Mouse (Mus musculus) CH12.LX (cell line): ENCODE measurements around the gene Orai1. TPM values are rescaled to one million over a fixed set of nuclear protein-coding genes. Genes with fewer than 3 reads are reported as not detected.

Experiments
- DNase-seq: peaks from one replicate; pipeline ENCODE4 v3.0.0-alpha.2; 2013; ENCODE audit errors: extremely low read depth
- H3K27ac ChIP-seq: 2 replicates; pipeline ENCODE4 v1.5.1; 2012; ENCODE audit warnings: low read depth, mild to moderate bottlenecking, control low read depth, moderate library complexity; ENCODE audit not compliant: insufficient read depth
- H3K27me3 ChIP-seq: replicated peaks from 2 replicates; pipeline ENCODE3; 2012; ENCODE audit warnings: inconsistent platforms
- H3K36me3 ChIP-seq, 2 experiments: replicated peaks in 1 of 2; 2 replicates each; pipeline versions ENCODE3 to v1.6.1; 2012; ENCODE audit warnings: inconsistent platforms in 1 of 2, low read length in 1 of 2, mild to moderate bottlenecking in 1 of 2, mixed read lengths in 1 of 2, moderate library complexity in 1 of 2; ENCODE audit not compliant: control insufficient read depth in 1 of 2, insufficient read depth in 1 of 2
- H3K4me1 ChIP-seq, 2 experiments: 2 replicates each; pipeline ENCODE4 v1.6.1; 2012; ENCODE audit warnings: inconsistent platforms in 1 of 2, moderate library complexity in 1 of 2; ENCODE audit not compliant: insufficient read depth in 2 of 2, control insufficient read depth in 1 of 2
- H3K4me2 ChIP-seq: 2 replicates; pipeline ENCODE4 v1.6.1; 2012; ENCODE audit warnings: low read depth, mild to moderate bottlenecking, control low read depth; ENCODE audit not compliant: poor library complexity, insufficient read depth, severe bottlenecking
- H3K4me3 ChIP-seq, 3 experiments: fragments of 150-350 bp in 1 of 3; sonication (generic) in 1 of 3; replicated peaks in 1 of 3; 2 replicates each; pipeline versions ENCODE3 to v1.5.1; 2011 to 2012; ENCODE audit warnings: low read depth in 2 of 3, low read length in 2 of 3, mild to moderate bottlenecking in 2 of 3, moderate library complexity in 2 of 3, control low read depth in 1 of 3, improper control_type of control experiment in 1 of 3, inconsistent platforms in 1 of 3, mixed read lengths in 1 of 3; ENCODE audit not compliant: poor library complexity in 1 of 3
- H3K79me2 ChIP-seq: replicated peaks from 2 replicates; pipeline ENCODE4 v1.6.1; 2012; ENCODE audit warnings: mild to moderate bottlenecking, moderate library complexity; ENCODE audit not compliant: control insufficient read depth, poor library complexity, insufficient read depth, severe bottlenecking; ENCODE audit errors: extremely low read depth
- H3K9ac ChIP-seq: 2 replicates; pipeline ENCODE4 v1.6.1; 2012; ENCODE audit warnings: low read depth, mild to moderate bottlenecking, control low read depth, moderate library complexity; ENCODE audit not compliant: insufficient read depth
- H3K9me3 ChIP-seq: replicated peaks from 2 replicates; pipeline ENCODE3; 2012; ENCODE audit warnings: low read length, inconsistent platforms, mixed read lengths
- BHLHE40 ChIP-seq: IDR thresholded peaks from 2 replicates; pipeline ENCODE4 v1.6.1; 2011; ENCODE audit warnings: mild to moderate bottlenecking, low read depth, low read length, improper control_type of control experiment
- CHD1 ChIP-seq: IDR thresholded peaks from 2 replicates; pipeline ENCODE4 v1.6.1; 2012; ENCODE audit warnings: low read depth, low read length, improper control_type of control experiment, inconsistent platforms
- CHD2 ChIP-seq: IDR thresholded peaks from 2 replicates; pipeline ENCODE4 v1.6.1; 2011; ENCODE audit warnings: low read length, improper control_type of control experiment
- E2F4 ChIP-seq: IDR thresholded peaks from 2 replicates; pipeline ENCODE4 v1.6.1; 2011; ENCODE audit warnings: low read depth, low read length, improper control_type of control experiment; ENCODE audit not compliant: insufficient replicate concordance
- ELF1 ChIP-seq: IDR thresholded peaks from 2 replicates; pipeline ENCODE4 v1.6.1; 2014; ENCODE audit warnings: low read depth, mild to moderate bottlenecking, inconsistent platforms, low read length, improper control_type of control experiment
- ETS1 ChIP-seq: conservative IDR thresholded peaks from 2 replicates; pipeline ENCODE4 v1.6.1; 2012; ENCODE audit warnings: low read depth, mild to moderate bottlenecking, inconsistent platforms, low read length, improper control_type of control experiment, moderate library complexity
- IRF4 ChIP-seq: IDR thresholded peaks from 2 replicates; pipeline ENCODE4 v1.6.1; 2014; ENCODE audit warnings: low read depth, mild to moderate bottlenecking, inconsistent platforms, low read length, improper control_type of control experiment
- KAT2A ChIP-seq: IDR thresholded peaks from 2 replicates; pipeline ENCODE4 v1.6.1; 2012; ENCODE audit warnings: low read length, improper control_type of control experiment, inconsistent platforms; ENCODE audit not compliant: insufficient replicate concordance
- MAFK ChIP-seq: IDR thresholded peaks from 2 replicates; pipeline ENCODE4 v1.6.1; 2011; ENCODE audit warnings: low read length, improper control_type of control experiment; ENCODE audit not compliant: insufficient replicate concordance
- MAX ChIP-seq: IDR thresholded peaks from 2 replicates; pipeline ENCODE4 v1.6.1; 2011; ENCODE audit warnings: low read length, improper control_type of control experiment
- MEF2A ChIP-seq: IDR thresholded peaks from 2 replicates; pipeline ENCODE4 v1.6.1; 2014; ENCODE audit warnings: low read depth, mild to moderate bottlenecking, inconsistent platforms, low read length, improper control_type of control experiment, borderline replicate concordance
- NELFE ChIP-seq: IDR thresholded peaks from 2 replicates; pipeline ENCODE4 v1.6.1; 2011; ENCODE audit warnings: low read depth, low read length, improper control_type of control experiment
- NRF1 ChIP-seq: IDR thresholded peaks from 2 replicates; pipeline ENCODE4 v1.6.1; 2014; ENCODE audit warnings: low read depth, mild to moderate bottlenecking, inconsistent platforms, low read length, improper control_type of control experiment, moderate library complexity
- POLR2AphosphoS2 ChIP-seq: IDR thresholded peaks from 2 replicates; pipeline ENCODE4 v1.6.1; 2011; ENCODE audit warnings: low read depth, low read length, improper control_type of control experiment
- RAD21 ChIP-seq: IDR thresholded peaks from 2 replicates; pipeline ENCODE4 v1.6.1; 2011; ENCODE audit warnings: low read depth, mild to moderate bottlenecking, low read length, improper control_type of control experiment, moderate library complexity
- SIN3A ChIP-seq: IDR thresholded peaks from 2 replicates; pipeline ENCODE4 v1.6.1; 2012; ENCODE audit warnings: low read length, improper control_type of control experiment, inconsistent platforms
- TBP ChIP-seq: conservative IDR thresholded peaks from 2 replicates; pipeline ENCODE4 v1.6.1; 2011; ENCODE audit warnings: low read depth, low read length, improper control_type of control experiment
- TCF12 ChIP-seq: IDR thresholded peaks from 2 replicates; pipeline ENCODE4 v1.6.1; 2014; ENCODE audit warnings: low read depth, mild to moderate bottlenecking, inconsistent platforms, low read length, improper control_type of control experiment
- ZC3H11A ChIP-seq: IDR thresholded peaks from 2 replicates; pipeline ENCODE4 v1.6.1; 2012; ENCODE audit warnings: low read depth, mild to moderate bottlenecking, inconsistent platforms, low read length, improper control_type of control experiment
- ZKSCAN1 ChIP-seq: IDR thresholded peaks from 2 replicates; pipeline ENCODE4 v1.6.1; 2012; ENCODE audit warnings: low read depth, inconsistent platforms, low read length, improper control_type of control experiment, borderline replicate concordance
- dilution Hi-C: fragments of 300-500 bp; cut with MboI; formaldehyde crosslinking; loops from 2 replicates; pipeline ENCODE4 v1.14.3; 2020; ENCODE audit warnings: low sequenced_read_pairs; ENCODE audit not compliant: extremely low pct_unique_long_range_greater_than_20kb, extremely low pct_ligation_motif_present
- in situ Hi-C: fragments of 300-500 bp; cut with MboI; formaldehyde crosslinking; loops from 3 replicates; pipeline ENCODE4 v1.14.3; 2019; ENCODE audit warnings: low sequenced_read_pairs, low pct_ligation_motif_present, low pct_unique_long_range_greater_than_20kb, mixed read lengths
- polyA plus RNA-seq: library from polyadenylated mRNA; unstranded; fragments of >175 nt; gene quantifications from 2 replicates; pipeline ENCODE4 v1.2.1, GENCODE M21; 2012; ENCODE audit warnings: low read depth; ENCODE audit not compliant: insufficient read length
- total RNA-seq, 2 experiments: library from RNA; depleted of rRNA; stranded (reverse); fragments of 300-350 nt in 1 of 2; fragments of >200 nt in 1 of 2; gene quantifications; 2 replicates each; pipeline ENCODE4 v1.2.3; 2012 to 2014

The Orai1 gene
- total and polyA plus RNA-seq, 3 experiments = 17.4 to 27.7 (median 17.8) TPM

DNA sequence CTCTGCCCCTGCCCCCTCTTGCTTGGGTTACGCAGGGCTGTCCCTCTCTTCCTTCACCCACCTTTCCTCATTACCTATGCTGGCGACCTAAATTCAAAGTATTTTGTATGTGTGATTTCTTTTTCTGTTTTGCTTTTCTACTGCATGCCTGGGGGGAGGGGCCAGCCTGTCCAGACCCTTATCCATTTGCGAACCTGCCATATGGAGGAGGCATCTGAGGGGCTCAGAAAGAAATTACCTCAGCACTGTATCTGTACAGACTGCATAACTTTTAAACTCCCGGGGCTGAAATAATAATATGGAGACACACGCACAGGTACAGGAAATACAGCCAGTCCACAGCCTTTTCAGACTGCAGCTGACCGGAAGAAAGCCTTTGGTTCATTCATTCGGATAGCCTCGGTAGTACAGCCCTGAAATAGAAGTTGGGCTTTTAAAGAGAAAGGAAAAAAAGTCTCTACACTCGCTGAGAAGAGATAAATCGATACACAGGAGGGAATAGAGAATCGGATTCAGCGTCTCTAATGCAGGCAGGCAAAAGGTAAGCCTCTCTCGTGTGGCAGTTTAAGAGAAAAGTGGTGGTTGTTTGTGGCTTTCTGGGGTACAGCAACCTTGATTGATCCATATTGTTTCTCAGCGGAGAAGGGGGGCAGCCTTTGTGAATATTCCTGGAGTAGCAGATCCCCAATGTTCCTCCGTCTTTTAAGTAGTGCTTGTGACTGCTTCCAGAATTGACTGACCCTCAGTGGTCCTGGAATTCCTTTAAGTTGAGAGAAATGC lies 25.1 kb upstream of the Orai1 start, which contains the start of gene Kdm2b:
Gene Kdm2b, minus strand, starts transcription at position 273 of the 780 bp plus-strand sequence.
- Histone ChIP-seq H3K9me3 (no peaks in the 10 kb centered on the region), H3K36me3 (no peaks in the 10 kb centered on the region), H3K4me3 (peak within 1 kb of the TSS; percentile 67 to 82 (median 76)), H3K79me2 (peaks cover 16% of the 10 kb centered on the region), H3K9ac (peak within 1 kb of the TSS; percentile 64), H3K27ac (peak within 1 kb of the TSS; percentile 71), H3K27me3 (no peaks in the 10 kb centered on the region), H3K4me2 (peak within 1 kb of the TSS; percentile 67), H3K4me1 (peaks cover 5 to 59% of the 10 kb centered on the region in 2 experiments)
- dilution Hi-C loops = no loop called here
- TF ChIP-seq IRF4 = 0 out of 2 replicates have a peak, but pooled peaks have one; percentile 41
- peak; percentile 46 for TF ChIP-seq MAX
- peak; percentile 72 for TF ChIP-seq ELF1
- TF ChIP-seq TCF12 = peak; percentile 50; the same call in 1 of the 2 replicates
- TF ChIP-seq MAFK = no peak
- TF ChIP-seq ZKSCAN1 = no peak
- no peak for TF ChIP-seq RAD21
- TF ChIP-seq ETS1 = peak; percentile 16; the same call in 1 of the 2 replicates
- TF ChIP-seq NRF1 = 0 out of 2 replicates have a peak, but pooled peaks have one; percentile 33
- peak; percentile 21; the same call in 1 of the 2 replicates for TF ChIP-seq SIN3A
- TF ChIP-seq MEF2A = peak; percentile 53; the same call in 1 of the 2 replicates
- peak; percentile 82; the same call in 1 of the 2 replicates for TF ChIP-seq CHD1
- TF ChIP-seq POLR2AphosphoS2 = no peak
- peak; percentile 53; the same call in 1 of the 2 replicates for TF ChIP-seq CHD2
- 0 out of 2 replicates have a peak, but pooled peaks have one; percentile 36 for TF ChIP-seq NELFE
- no peak for TF ChIP-seq ZC3H11A
- peak; percentile 60 for TF ChIP-seq BHLHE40
- 0 out of 2 replicates have a peak, but pooled peaks have one; percentile 16 for TF ChIP-seq E2F4
- no peak for TF ChIP-seq KAT2A
- TF ChIP-seq TBP = 0 out of 2 replicates have a peak, but pooled peaks have one; percentile 38
- DNase-seq = no peak
- in situ Hi-C loops = no loop called here
